Mouse (Mus musculus) erythroid progenitor cell, adult 5-6 weeks (primary cell): ENCODE measurements around the gene Irf2. TPM values are rescaled to one million over a fixed set of nuclear protein-coding genes. Genes with fewer than 3 reads are reported as not detected.

Experiments used
- ATAC-seq: replicated peaks from 2 replicates; pipeline ENCODE4 v1.8.0; 2016; ENCODE audit warnings: moderate number of reproducible peaks, mild to moderate bottlenecking, moderate TSS enrichment, inconsistent platforms; ENCODE audit not compliant: poor library complexity, low FRiP score, severe bottlenecking
- total RNA-seq, 2 experiments: library from RNA; stranded (forward) in 1 of 2; stranded (reverse) in 1 of 2; fragments of 150-400 nt in 1 of 2; fragments of 186-747, 209-891 nt in 1 of 2; gene quantifications; 2 replicates each; pipeline versions ENCODE4 v1.2.3 to v1.2.4; 2015 to 2017; ENCODE audit warnings: low replicate concordance in 2 of 2

The Irf2 gene
- total RNA-seq (2015; ENCODE audit: low replicate concordance) (55.1 and 69.6 TPM in 2 replicates), total RNA-seq (2017; ENCODE audit: low replicate concordance) (33.4 and 66.5 TPM in 2 replicates)

- peak; percentile 78 for ATAC-seq
These were observed at the start of gene Irf2 for GRCm38 (mm10) chr8:46739003-46739949. Gene Irf2 (plus strand): TSS chr8:46739732.

- ATAC-seq: no peak
These were observed 49.4 kb upstream of the Irf2 start for GRCm38 (mm10) chr8:46690111-46690510.

- no peak for ATAC-seq
These were observed 49.0 kb upstream of the Irf2 start for GRCm38 (mm10) chr8:46690581-46690980.

- no peak for ATAC-seq
These were observed 48.2 kb upstream of the Irf2 start for GRCm38 (mm10) chr8:46691360-46691759.

GRCm38 (mm10) chr8:46696256-46697041 lies 43.1 kb upstream of the Irf2 start:
- no peak for ATAC-seq

- no peak for ATAC-seq
These were observed 42.0 kb upstream of the Irf2 start for GRCm38 (mm10) chr8:46697566-46697965.

GRCm38 (mm10) chr8:46698162-46698561 lies 41.4 kb upstream of the Irf2 start:
- no peak for ATAC-seq

- no peak for ATAC-seq
These were observed 34.4 kb upstream of the Irf2 start for GRCm38 (mm10) chr8:46705145-46705544.

GRCm38 (mm10) chr8:46706730-46707129 lies 32.8 kb upstream of the Irf2 start:
- ATAC-seq: no peak

GRCm38 (mm10) chr8:46709302-46709701 lies 30.2 kb upstream of the Irf2 start:
- ATAC-seq: no peak

- no peak for ATAC-seq
These were observed 29.2 kb upstream of the Irf2 start for GRCm38 (mm10) chr8:46710289-46710688.

GRCm38 (mm10) chr8:46711496-46711895 lies 28.0 kb upstream of the Irf2 start:
- no peak for ATAC-seq

GRCm38 (mm10) chr8:46713178-46713577 lies 26.4 kb upstream of the Irf2 start:
- no peak for ATAC-seq

- no peak for ATAC-seq
These were observed 25.7 kb upstream of the Irf2 start for GRCm38 (mm10) chr8:46713844-46714243.

GRCm38 (mm10) chr8:46714400-46714799 lies 25.1 kb upstream of the Irf2 start:
- no peak for ATAC-seq

- ATAC-seq: no peak
These were observed 23.1 kb upstream of the Irf2 start for GRCm38 (mm10) chr8:46716477-46716876.

GRCm38 (mm10) chr8:46717170-46717569 lies 22.4 kb upstream of the Irf2 start:
- ATAC-seq: no peak

GRCm38 (mm10) chr8:46718301-46718700 lies 21.2 kb upstream of the Irf2 start:
- no peak for ATAC-seq

GRCm38 (mm10) chr8:46718747-46719146 lies 20.8 kb upstream of the Irf2 start:
- ATAC-seq: peak; percentile 41

GRCm38 (mm10) chr8:46720656-46721055 lies 18.9 kb upstream of the Irf2 start:
- ATAC-seq: peak; percentile 67
